Mouse (Mus musculus) bone marrow macrophage, adult 2 months (primary cell): ENCODE measurements around the gene Ropn1.

Experiments
- CTCF ChIP-seq: IDR thresholded peaks from 2 replicates; pipeline ENCODE4 v1.5.1; 2012; ENCODE audit warnings: low read depth, mild to moderate bottlenecking, low read length, moderate library complexity
- POLR2A ChIP-seq: IDR thresholded peaks from 2 replicates; pipeline ENCODE4 v1.6.1; 2012; ENCODE audit warnings: mild to moderate bottlenecking, low read depth, low read length, borderline replicate concordance

DNA sequence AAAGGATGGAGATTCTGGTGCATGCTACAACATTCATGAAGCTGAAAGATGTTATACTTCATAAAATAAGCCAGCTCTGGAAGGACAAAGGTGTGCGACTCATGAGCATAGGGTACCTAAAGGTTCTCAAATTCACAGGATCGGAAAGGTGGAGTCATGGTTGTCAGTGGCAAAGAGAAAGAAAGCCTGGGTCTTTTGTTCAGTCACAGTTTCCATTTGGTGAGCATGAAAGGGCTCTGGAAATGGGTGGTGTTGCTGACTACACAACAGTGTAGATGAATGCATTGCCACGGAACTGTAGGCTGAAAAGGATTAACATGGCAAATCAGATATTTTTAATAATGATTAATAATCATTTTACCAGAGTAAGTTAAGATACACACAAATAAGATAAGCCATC is 14.8 kb downstream of the Ropn1 start:
- TF ChIP-seq CTCF (no peak), POLR2A (no peak)
